Mouse (Mus musculus) kidney, postnatal 0 days (tissue): ENCODE data around the gene Cds1. TPM values are rescaled to one million over a fixed set of nuclear protein-coding genes. Genes with fewer than 3 reads are reported as not detected.
A peak's percentile ranks its signal among the peaks of the same experiment; 100 is the strongest.

Experiments
- ATAC-seq: fragments of 200-750 bp; cut with Nextera tagmentation; replicated peaks from 2 replicates; pipeline ENCODE4 v1.8.0; 2017; ENCODE audit warnings: low read depth, moderate number of reproducible peaks, moderate TSS enrichment, moderate library complexity; ENCODE audit not compliant: low FRiP score
- DNase-seq: peaks from one replicate; pipeline ENCODE4 v3.0.0-alpha.2; 2016; ENCODE audit warnings: low spot score
- H3K27ac ChIP-seq: fragments of 300-500 bp; sonication (generic); 2 replicates; pipeline ENCODE4 v1.5.1; 2014; ENCODE audit warnings: mild to moderate bottlenecking
- H3K27me3 ChIP-seq: fragments of 300-500 bp; sonication (generic); 2 replicates; pipeline ENCODE4 v1.6.1; 2014; ENCODE audit warnings: low read length, mixed read lengths; ENCODE audit not compliant: insufficient read depth
- H3K36me3 ChIP-seq: fragments of 300-500 bp; sonication (generic); 2 replicates; pipeline ENCODE4 v1.6.1; 2014; ENCODE audit warnings: low read length, mixed read lengths; ENCODE audit not compliant: insufficient read depth
- H3K4me1 ChIP-seq: fragments of 300-500 bp; sonication (generic); replicated peaks from 2 replicates; pipeline ENCODE4 v1.6.1; 2014; ENCODE audit warnings: antibody characterized with exemption, low read length, mixed read lengths; ENCODE audit not compliant: insufficient read depth
- H3K4me2 ChIP-seq: fragments of 300-500 bp; sonication (generic); 2 replicates; pipeline ENCODE4 v1.6.1; 2014; ENCODE audit warnings: mild to moderate bottlenecking, low read length, moderate library complexity, mixed read lengths
- H3K4me3 ChIP-seq: fragments of 300-500 bp; sonication (generic); replicated peaks from 2 replicates; pipeline ENCODE4 v1.5.1; 2014; ENCODE audit warnings: low read depth, low read length
- H3K9ac ChIP-seq: fragments of 300-500 bp; sonication (generic); 2 replicates; pipeline ENCODE4 v1.6.1; 2014; ENCODE audit warnings: low read depth, low read length
- H3K9me3 ChIP-seq: fragments of 300-500 bp; sonication (generic); replicated peaks from 2 replicates; pipeline ENCODE4 v1.6.1; 2016; ENCODE audit warnings: low read length, inconsistent platforms, mixed read lengths
- CTCF ChIP-seq: IDR thresholded peaks from 2 replicates; pipeline ENCODE4 v1.5.1; 2016; ENCODE audit warnings: antibody characterized with exemption, low read depth, mild to moderate bottlenecking, moderate library complexity
- WGBS: fragments of 180-500 bp; shearing (Covaris S2); extraction: QIAGEN DNeasy Blood & Tissue Kit; methylation state at CpG from one replicate; pipeline ENCODE4 v1.1.7; 2014; 5-methylcytosine and 5-hydroxymethylcytosine counted together
- polyA plus RNA-seq: library from polyadenylated mRNA; unstranded; fragments of >200 nt; fragmentation: Nextera tagmentation; extraction: Ambion mirVana; gene quantifications from 2 replicates; pipeline ENCODE4 v1.2.1, GENCODE M21; 2015

Cds1 gene
- polyA plus RNA-seq, 1 experiment from 2014 or later: 25.7 TPM

DNA sequence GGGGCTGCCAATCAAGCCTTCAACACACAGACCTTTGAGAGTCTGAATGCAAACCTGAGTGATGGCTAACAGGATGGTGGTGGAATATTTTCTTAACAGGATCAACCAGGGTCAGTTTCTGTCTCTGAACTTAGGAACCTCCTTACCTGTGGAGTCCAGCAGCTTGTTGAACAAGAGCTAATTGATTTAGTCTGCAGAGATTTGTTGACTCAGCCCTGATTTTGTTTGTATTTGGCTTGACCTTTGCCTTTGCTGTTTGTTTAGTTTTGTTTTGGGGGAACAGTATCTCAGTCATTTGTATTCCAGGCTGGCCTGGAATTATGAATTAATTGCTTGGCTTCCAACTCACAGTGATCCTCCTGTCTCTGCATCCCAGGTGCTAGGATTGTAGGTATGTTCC, 7.3 kb upstream of the Cds1 start:
- H3K27me3 ChIP-seq: no peaks in the 10 kb centered on the region
- H3K9ac ChIP-seq: no peak overlapping the region
- H3K27ac ChIP-seq: no peak overlapping the region
- no peak overlapping the region for H3K4me2 ChIP-seq
- H3K9me3 ChIP-seq: no peaks in the 10 kb centered on the region
- TF ChIP-seq CTCF: no peak
- ATAC-seq (no peak), DNase-seq (no peak)
- no peaks in the 10 kb centered on the region for H3K36me3 ChIP-seq
- no peak overlapping the region for H3K4me3 ChIP-seq
- no peaks in the 10 kb centered on the region for H3K4me1 ChIP-seq

GRCm38 (mm10) chr5:101761685-101762084, 3.2 kb upstream of the Cds1 start:
- no peak for TF ChIP-seq CTCF
- ATAC-seq (no peak), DNase-seq (no peak)
- Histone ChIP-seq H3K27me3 (no peaks in the 10 kb centered on the region), H3K9me3 (no peaks in the 10 kb centered on the region), H3K27ac (no peak overlapping the region), H3K4me1 (no peaks in the 10 kb centered on the region), H3K9ac (no peak overlapping the region), H3K4me3 (no peak overlapping the region), H3K36me3 (no peaks in the 10 kb centered on the region), H3K4me2 (no peak overlapping the region)
- 70% methylated on average over 4 of the region's 4 CpGs for WGBS

- DNase-seq (no peak), ATAC-seq (no peak)
- Histone ChIP-seq H3K9me3 (no peaks in the 10 kb centered on the region), H3K27me3 (no peaks in the 10 kb centered on the region), H3K27ac (no peak overlapping the region), H3K9ac (no peak overlapping the region), H3K4me2 (no peak overlapping the region), H3K4me1 (no peaks in the 10 kb centered on the region), H3K4me3 (no peak overlapping the region), H3K36me3 (no peaks in the 10 kb centered on the region)
- WGBS: 16% methylated on average over 2 of the region's 2 CpGs
- no peak for TF ChIP-seq CTCF
Measured at GRCm38 (mm10) chr5:101763571-101763970, 1.4 kb upstream of the Cds1 start.

GRCm38 (mm10) chr5:101765390-101765901, 516 bp downstream of the Cds1 start:
- no peaks in the 10 kb centered on the region for H3K27me3 ChIP-seq
- WGBS: under 1% methylated on average over 43 of the region's 45 CpGs
- TF ChIP-seq CTCF: no peak
- H3K9me3 ChIP-seq: no peaks in the 10 kb centered on the region
- peak; percentile 29 for DNase-seq
- H3K4me3 ChIP-seq: peak overlapping the region; percentile 75
- ATAC-seq: peak; percentile 23
- no peaks in the 10 kb centered on the region for H3K4me1 ChIP-seq
- peak overlapping the region; percentile 82 for H3K27ac ChIP-seq
- no peaks in the 10 kb centered on the region for H3K36me3 ChIP-seq
- peak overlapping the region; percentile 100 for H3K4me2 ChIP-seq
- H3K9ac ChIP-seq: peak overlapping the region; percentile 71

- ATAC-seq (no peak), DNase-seq (no peak)
- no peaks in the 10 kb centered on the region for H3K27me3 ChIP-seq
- no peaks in the 10 kb centered on the region for H3K9me3 ChIP-seq
- no peak for TF ChIP-seq CTCF
- H3K4me2 ChIP-seq: peak overlapping the region; percentile 100
- peak overlapping the region; percentile 71; the same call in 1 of the 2 replicates for H3K9ac ChIP-seq
- H3K4me1 ChIP-seq: no peaks in the 10 kb centered on the region
- 21% methylated on average over 6 of the region's 6 CpGs for WGBS
- H3K36me3 ChIP-seq: no peaks in the 10 kb centered on the region
- no peak overlapping the region for H3K27ac ChIP-seq
- H3K4me3 ChIP-seq: peak overlapping the region; percentile 75; the same call in 1 of the 2 replicates
Measured at GRCm38 (mm10) chr5:101766248-101766647, 1.3 kb downstream of the Cds1 start.

- 64% methylated on average over 5 of the region's 5 CpGs for WGBS
- ATAC-seq (no peak), DNase-seq (no peak)
- H3K4me1 ChIP-seq: no peaks in the 10 kb centered on the region
- H3K4me3 ChIP-seq: no peak overlapping the region
- H3K9ac ChIP-seq: no peak overlapping the region
- H3K36me3 ChIP-seq: no peaks in the 10 kb centered on the region
- H3K27ac ChIP-seq: no peak overlapping the region
- no peaks in the 10 kb centered on the region for H3K9me3 ChIP-seq
- H3K4me2 ChIP-seq: peak overlapping the region; percentile 100
- TF ChIP-seq CTCF: no peak
- no peaks in the 10 kb centered on the region for H3K27me3 ChIP-seq
Measured at GRCm38 (mm10) chr5:101767086-101767485, 2.2 kb downstream of the Cds1 start.

DNA sequence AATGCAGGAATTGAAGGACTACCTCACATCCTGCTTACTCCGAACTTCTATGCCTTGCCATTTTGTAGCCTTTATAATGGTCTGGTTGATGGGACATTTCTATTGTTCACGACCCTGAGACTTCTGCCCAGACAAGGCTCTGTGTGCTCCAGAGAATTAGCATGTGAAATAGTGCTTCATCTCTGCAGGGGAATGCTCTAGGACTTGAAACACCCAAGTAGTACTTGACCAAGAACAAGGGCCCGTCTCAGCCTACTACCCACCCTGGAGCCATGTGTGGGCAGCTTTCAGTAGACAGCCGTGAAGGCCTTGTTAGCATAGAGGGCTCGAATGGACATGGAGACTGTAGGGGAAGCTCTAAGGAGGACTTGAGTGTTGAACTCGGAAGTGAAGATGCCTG, 2.6 kb downstream of the Cds1 start:
- DNase-seq (no peak), ATAC-seq (no peak)
- 79% methylated on average over 6 of the region's 6 CpGs for WGBS
- H3K4me3 ChIP-seq: no peak overlapping the region
- H3K9me3 ChIP-seq: no peaks in the 10 kb centered on the region
- no peak overlapping the region for H3K27ac ChIP-seq
- no peak overlapping the region for H3K9ac ChIP-seq
- H3K36me3 ChIP-seq: no peaks in the 10 kb centered on the region
- no peaks in the 10 kb centered on the region for H3K4me1 ChIP-seq
- H3K4me2 ChIP-seq: no peak overlapping the region
- no peaks in the 10 kb centered on the region for H3K27me3 ChIP-seq
- no peak for TF ChIP-seq CTCF
